Comparison of ENCODE assay signal across 25 mouse cellular contexts in the genomic region with DNA sequence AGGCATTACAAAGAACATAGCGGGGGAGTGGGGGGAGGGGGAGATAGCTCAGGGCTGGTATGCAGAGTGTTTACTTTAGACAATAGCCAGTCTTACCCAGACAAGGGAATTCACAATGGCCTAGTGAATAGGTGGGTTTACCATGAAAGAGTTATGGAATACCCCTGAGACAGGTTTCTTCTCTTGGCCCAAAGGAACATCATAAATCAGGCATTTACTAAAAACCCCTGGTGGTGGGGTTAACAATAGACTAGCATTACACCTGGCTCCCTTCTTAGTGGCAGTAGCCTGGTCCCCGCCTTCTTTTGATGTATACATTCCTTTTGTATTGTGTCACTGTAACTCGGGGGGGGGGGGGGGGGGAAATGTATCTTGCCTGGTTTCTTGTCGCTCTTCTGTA.
DNase-seq lines count a peak whose midpoint lies in the region; ATAC-seq and TF ChIP-seq lines count a peak whose summit lies in the region.
"Had no signal": no experiment of that assay in that cellular context is flagged by ENCODE, and none has a peak within 500 bp of the region (broad histone marks: within the 10 kb centered on the region; RNA-seq: fewer than 3 reads in every experiment).

No protein-coding gene starts in this region.

- H3K36me3 ChIP-seq in ES-E14 (ENCODE audit: control insufficient read depth, insufficient read depth, low read length, poor library complexity, severe bottlenecking) = no peaks in the 10 kb centered on the region
- no peaks in the 10 kb centered on the region for H3K36me3 ChIP-seq in hindbrain, embryonic 12.5 days
- H3K36me3 ChIP-seq: embryonic facial prominence, embryonic 12.5 days; embryonic facial prominence, embryonic 15.5 days; forebrain, embryonic 10.5 days had no signal

- H3K4me2 ChIP-seq in hindbrain, embryonic 12.5 days (replicated peaks) = no peak overlapping the region
- H3K4me2 ChIP-seq: embryonic facial prominence, embryonic 12.5 days; embryonic facial prominence, embryonic 15.5 days; forebrain, embryonic 13.5 days had no signal

- no peaks in the 10 kb centered on the region for H3K9me3 ChIP-seq in ES-E14 (ENCODE audit: control insufficient read depth, insufficient read depth, low read depth, low read length)
- no peaks in the 10 kb centered on the region for H3K9me3 ChIP-seq in hindbrain, embryonic 12.5 days (replicated peaks)
- H3K9me3 ChIP-seq: embryonic facial prominence, embryonic 12.5 days; embryonic facial prominence, embryonic 15.5 days; forebrain, embryonic 10.5 days; forebrain, embryonic 13.5 days had no signal

- ATAC-seq in hindbrain, embryonic 12.5 days (ENCODE audit: low FRiP score) = no peak
- ATAC-seq: forebrain, embryonic 13.5 days; forebrain, embryonic 16.5 days; Patski had no signal

- no peak overlapping the region for H3K4me3 ChIP-seq in ES-E14 (ENCODE audit: insufficient read depth in 1 of 2, low read depth in 1 of 2, low read length in 2 of 2, poor library complexity in 1 of 2, severe bottlenecking in 1 of 2)
- H3K4me3 ChIP-seq in hindbrain, embryonic 12.5 days = no peak overlapping the region
- H3K4me3 ChIP-seq: embryonic facial prominence, embryonic 12.5 days; embryonic facial prominence, embryonic 15.5 days; erythroblast, embryonic 14.5 days; forebrain, embryonic 10.5 days; forebrain, embryonic 13.5 days had no signal

- WGBS in hindbrain, embryonic 12.5 days = 48% methylated on average over 3 of the region's 4 CpGs

- no peak overlapping the region for H3K9ac ChIP-seq in ES-E14 (ENCODE audit: insufficient read depth, low read depth, low read length, poor library complexity, severe bottlenecking)
- H3K9ac ChIP-seq in hindbrain, embryonic 12.5 days = no peak overlapping the region
- H3K9ac ChIP-seq: embryonic facial prominence, embryonic 12.5 days; embryonic facial prominence, embryonic 15.5 days; forebrain, embryonic 13.5 days had no signal

- H3K27ac ChIP-seq in ES-E14 (ENCODE audit: insufficient read depth, low read depth, low read length, poor library complexity, severe bottlenecking) = no peak overlapping the region; the same call in 1 of the 2 replicates
- no peak overlapping the region for H3K27ac ChIP-seq in hindbrain, embryonic 12.5 days
- H3K27ac ChIP-seq: embryonic facial prominence, embryonic 12.5 days; embryonic facial prominence, embryonic 15.5 days; forebrain, embryonic 10.5 days; forebrain, embryonic 13.5 days had no signal

- in situ Hi-C loops in ES-E14 (cut with MboI; ENCODE audit: low sequenced_read_pairs in 2 of 2, unreplicated experiment in 2 of 2) = no loop called here

- no peaks in the 10 kb centered on the region for H3K27me3 ChIP-seq in hindbrain, embryonic 12.5 days
- H3K27me3 ChIP-seq: embryonic facial prominence, embryonic 12.5 days; embryonic facial prominence, embryonic 15.5 days; forebrain, embryonic 13.5 days; Patski had no signal

- peaks cover 4 to 10% of the 10 kb centered on the region in 2 experiments; a peak in 3 of 4 replicates for H3K4me1 ChIP-seq in ES-E14 (ENCODE audit: control insufficient read depth in 2 of 2, insufficient read depth in 2 of 2, low read length in 2 of 2, poor library complexity in 1 of 2)
- H3K4me1 ChIP-seq in hindbrain, embryonic 12.5 days = no peaks in the 10 kb centered on the region
- H3K4me1 ChIP-seq: embryonic facial prominence, embryonic 12.5 days; embryonic facial prominence, embryonic 15.5 days; forebrain, embryonic 10.5 days; forebrain, embryonic 13.5 days had no signal

- DNase-seq in retina, postnatal 1 day = peak; percentile 6
- no peak for DNase-seq in retina, embryonic 14.5 days (ENCODE audit: low spot score)
- DNase-seq in ES-E14 (ENCODE audit: low read depth, low spot score) (peak; percentile 15), R1 (ENCODE audit: low read depth, low spot score) (peak; percentile 96), ZHBTc4 (ENCODE audit: low read depth, low spot score) (peak; percentile 57)
- no peak for DNase-seq in heart, postnatal 4 days
- no peak for DNase-seq in gastrocnemius, postnatal 4 days (ENCODE audit: low spot score in 2 of 2)
- DNase-seq: adrenal gland, adult 2 months; adrenal gland, postnatal 10 days; adrenal gland, postnatal 25 days; cerebellum, adult 11 months; cerebellum, adult 18-20 months; cerebellum, adult 8-10 months; cerebellum, adult 9-11 months; cerebellum, postnatal 14 days; cerebellum, postnatal 36 days; embryo, embryonic 11 days had no signal

TF ChIP-seq in ES-E14, 5 proteins besides CTCF, POLR2A, EP300 and RAD21:
- TF ChIP-seq MAFK (IDR thresholded peaks at IDR 0.05; ENCODE audit: insufficient read depth, low read depth, low read length) (no peak), CHD2 (IDR thresholded peaks at IDR 0.05; ENCODE audit: low read depth, low read length) (no peak), ZNF384 (IDR thresholded peaks at IDR 0.05; ENCODE audit: low read depth, low read length) (no peak), ZC3H11A (IDR thresholded peaks at IDR 0.05; ENCODE audit: borderline replicate concordance, low read depth, low read length) (no peak), HCFC1 (IDR thresholded peaks at IDR 0.05; ENCODE audit: borderline replicate concordance, insufficient read depth, low read length) (no peak)

Comparison
In these comparisons a context has a peak if more than half of its experiments do, and no peak if none do; other contexts are left out.
1. DNase-seq: peak in retina, postnatal 1 day (single experiment), ES-E14 (single experiment), R1 (single experiment) and ZHBTc4 (single experiment); none in retina, embryonic 14.5 days (single experiment), heart, postnatal 4 days (single experiment) and gastrocnemius, postnatal 4 days (0 of 2).